Mouse (Mus musculus) cortical plate, adult 2 months (tissue): ENCODE measurements around the gene Crlf3.
"Not testable (repeated sequence)": the region's sequence is repeated elsewhere in the genome, so short reads cannot be mapped to it uniquely, and the experiment has no call there.

Source experiments
- CTCF ChIP-seq: fragments of 200-500 bp; IDR thresholded peaks from 2 replicates; pipeline ENCODE4 v1.5.1; 2011; ENCODE audit warnings: mild to moderate bottlenecking, control low read depth, low read length; ENCODE audit not compliant: insufficient read depth; ENCODE audit errors: extremely low read depth
- POLR2A ChIP-seq: fragments of 200-500 bp; IDR thresholded peaks from 2 replicates; pipeline ENCODE4 v1.6.1; 2011; ENCODE audit warnings: mild to moderate bottlenecking, low read length, control low read depth; ENCODE audit not compliant: insufficient read depth; ENCODE audit errors: extremely low read depth

- not testable (repeated sequence) for TF ChIP-seq POLR2A, CTCF
These were observed 64.3 kb downstream of the Crlf3 start for GRCm38 (mm10) chr11:80016533-80016932.
